Mouse (Mus musculus) gastrocnemius, postnatal 10 days (tissue): ENCODE data around the gene Flrt3. TPM values are rescaled to one million over a fixed set of nuclear protein-coding genes. Genes with fewer than 3 reads are reported as not detected.
A peak's percentile ranks its signal among the peaks of the same experiment; 100 is the strongest.

Experiments used
- DNase-seq: peaks from one replicate; pipeline ENCODE4 v3.0.0; 2021; ENCODE audit warnings: mixed read lengths
- long read RNA-seq, 2 experiments: library from polyadenylated mRNA; stranded (forward); transcript quantifications; one replicate each; pipeline ENCODE4 v2.0.0; 2021
- total RNA-seq, 2 experiments: library from RNA; stranded (reverse); gene quantifications; 2 replicates each; pipeline ENCODE4 v1.2.3; 2021

Gene Flrt3
- 1 to 10 TPM; 2.1 to 2.3 TPM for total RNA-seq
- long read RNA-seq, experiment 1, partial matches to known transcripts: 0 of 3 reads
- long read RNA-seq, experiment 1, other reads (novel, unspliced or antisense): 0 of 3 reads
- long read RNA-seq, experiment 2, partial matches to known transcripts: 0 of 3 reads
- long read RNA-seq, experiment 2, other reads (novel, unspliced or antisense): 1 of 3 reads

DNA sequence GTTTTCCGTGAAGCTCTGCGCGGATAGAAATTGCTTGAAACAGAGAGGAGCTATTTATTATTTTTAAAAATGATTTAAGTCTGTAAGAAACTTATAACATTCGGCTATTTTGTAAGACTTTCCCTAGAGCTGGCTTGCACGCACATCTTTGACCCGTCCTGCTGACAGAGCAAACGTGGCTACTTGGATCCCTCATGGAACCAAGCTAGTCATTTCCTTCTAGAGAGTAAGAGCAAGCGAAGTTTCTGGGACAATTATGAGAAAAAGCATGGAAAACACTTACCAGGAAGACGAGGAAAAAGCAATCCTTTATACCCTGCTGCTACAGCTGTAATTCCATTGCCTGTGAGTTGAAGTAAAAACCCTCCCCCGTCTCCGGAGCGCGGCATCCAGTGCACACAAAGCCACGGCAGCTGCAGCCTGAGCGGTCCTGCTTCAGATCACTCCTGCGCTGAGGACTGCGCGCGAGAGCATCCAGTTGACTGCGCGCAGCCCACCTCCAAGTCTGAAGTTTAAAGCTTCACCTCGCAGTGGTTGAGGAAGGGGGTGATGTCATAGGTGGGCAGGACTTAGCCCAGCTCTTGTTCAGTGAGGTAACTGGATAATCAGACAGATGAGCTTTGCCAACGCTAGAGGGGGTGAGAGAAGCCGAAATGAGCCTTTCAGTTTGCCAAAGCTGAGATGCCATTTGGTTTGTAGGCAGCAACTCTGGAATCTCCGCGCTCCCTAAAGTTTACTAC is at the start of gene Flrt3:
TSS of gene Flrt3 (minus strand) at position 507 of the 740 bp plus-strand sequence.
- DNase-seq: peak; percentile 58

- no peak for DNase-seq
These were observed 46.1 kb upstream of the Flrt3 start for GRCm38 (mm10) chr2:140717407-140717806.

DNA sequence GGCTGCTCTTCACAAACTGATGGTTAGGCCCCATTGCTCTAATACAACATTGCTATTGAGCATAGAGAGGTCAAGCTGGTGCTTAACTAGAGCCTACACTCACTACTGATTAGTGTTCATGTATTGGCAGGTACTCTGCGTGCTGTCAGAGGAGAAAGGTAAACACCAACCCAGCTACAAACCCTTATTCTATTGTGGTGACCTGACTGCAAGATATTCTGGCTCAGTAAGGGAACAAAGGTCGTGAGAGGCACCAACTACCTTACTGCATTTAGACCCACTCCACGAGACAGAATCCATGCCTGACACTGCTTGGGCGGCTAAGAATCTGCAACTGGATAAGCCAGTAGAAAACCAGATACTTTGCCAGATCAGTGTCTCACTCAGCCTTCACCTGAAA is 44.6 kb upstream of the Flrt3 start:
- no peak for DNase-seq

DNA sequence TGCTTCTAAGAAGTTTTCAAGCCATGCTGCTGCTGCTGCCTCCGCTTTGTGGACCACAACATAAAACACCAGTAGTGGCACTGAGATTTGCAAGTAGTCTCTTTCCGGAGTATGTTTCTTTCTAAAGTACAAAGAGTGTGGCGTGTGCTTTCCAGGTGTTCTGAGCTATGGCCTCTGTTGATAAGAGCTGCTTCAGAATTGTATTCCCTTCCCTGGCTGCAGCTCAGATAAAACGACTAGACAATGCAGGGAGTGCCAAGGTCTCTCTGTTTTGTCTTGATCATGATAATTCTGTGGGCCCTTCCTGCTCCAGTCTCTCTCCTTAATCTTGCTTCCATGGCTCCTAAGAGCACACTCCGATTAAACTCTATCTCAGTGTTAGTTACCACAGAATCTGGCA is 36.3 kb upstream of the Flrt3 start:
- DNase-seq: no peak

DNA sequence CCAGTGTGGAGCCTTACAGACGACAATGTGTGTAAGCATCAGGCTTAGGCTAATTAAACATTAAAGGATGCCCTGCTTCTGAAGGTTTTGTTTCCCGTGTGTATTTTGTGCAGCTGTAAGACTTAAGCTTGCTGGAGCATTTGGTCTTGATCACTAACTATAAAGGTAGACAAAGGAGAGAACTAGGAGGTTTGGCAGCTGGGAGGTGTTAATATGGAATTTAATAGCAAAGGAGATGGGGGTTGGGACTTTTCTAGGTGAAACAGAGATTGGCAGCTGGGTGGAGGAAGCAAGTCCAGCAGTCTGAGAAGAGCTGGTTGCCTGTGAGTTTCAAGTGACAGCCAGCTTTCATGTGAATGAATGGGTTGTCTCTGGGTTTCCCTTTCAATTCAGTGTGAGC is 34.0 kb upstream of the Flrt3 start:
- no peak for DNase-seq

DNA sequence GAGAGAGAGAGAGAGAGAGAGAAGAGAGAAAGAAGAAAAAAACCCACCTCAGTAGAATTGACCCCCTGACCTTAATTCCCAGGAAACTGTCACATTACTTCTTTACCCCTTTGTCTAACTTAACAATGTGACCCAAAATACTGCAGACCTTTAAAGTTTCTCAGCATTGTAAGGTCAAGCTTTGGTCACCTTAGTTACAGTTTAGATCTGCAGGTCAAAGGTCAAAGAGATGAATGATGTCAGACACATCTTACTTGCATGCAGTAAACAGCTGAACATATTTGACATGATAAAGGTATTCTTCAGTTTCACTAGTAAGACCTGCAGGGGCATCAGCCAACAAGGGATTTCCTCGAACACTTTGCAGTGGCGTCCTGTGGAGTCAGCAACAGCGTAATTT is 32.9 kb upstream of the Flrt3 start:
- DNase-seq: no peak

DNA sequence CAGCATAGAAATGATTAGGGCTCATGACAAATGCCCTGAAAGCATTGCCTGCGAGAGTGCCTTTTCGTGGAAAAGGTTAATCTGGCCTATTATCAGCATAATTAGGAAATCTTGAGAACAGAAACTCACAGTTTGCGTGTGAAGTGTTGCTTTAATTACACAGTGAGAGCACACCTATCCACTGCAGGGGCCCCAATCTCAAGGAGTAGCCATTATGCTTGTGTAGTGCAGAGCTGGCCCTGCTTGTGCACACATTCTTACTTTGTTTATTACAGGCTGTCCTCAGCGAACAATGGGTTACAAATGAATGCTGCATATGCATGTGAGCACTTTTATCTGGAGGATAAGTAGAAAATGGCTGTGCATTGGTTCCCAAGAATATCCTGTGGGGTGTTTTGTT is 32.1 kb upstream of the Flrt3 start:
- DNase-seq: no peak

GRCm38 (mm10) chr2:140698585-140698984 is 27.3 kb upstream of the Flrt3 start:
- DNase-seq: no peak

GRCm38 (mm10) chr2:140693845-140694244 is 22.6 kb upstream of the Flrt3 start:
- DNase-seq: no peak

GRCm38 (mm10) chr2:140692461-140692860 is 21.2 kb upstream of the Flrt3 start:
- no peak for DNase-seq

GRCm38 (mm10) chr2:140691403-140691802 is 20.1 kb upstream of the Flrt3 start:
- no peak for DNase-seq

DNA sequence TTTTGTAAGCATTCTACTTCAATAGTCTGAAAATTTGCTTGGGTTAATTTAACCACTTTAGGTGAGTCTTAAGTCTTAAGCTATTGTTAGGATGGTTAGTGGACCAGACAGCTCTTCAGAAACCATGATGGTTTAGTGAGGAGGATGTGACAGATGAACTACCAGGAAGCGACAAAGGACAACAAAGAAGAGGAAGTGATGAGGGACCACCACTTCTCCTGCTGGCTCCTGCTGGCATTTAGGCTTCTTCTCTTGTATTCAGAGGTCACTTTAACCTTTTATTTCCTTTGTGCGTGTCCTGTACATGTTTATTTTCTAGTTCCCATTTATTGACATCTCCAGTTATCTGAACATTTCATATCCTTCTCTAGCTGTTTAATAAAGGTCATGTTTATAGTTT is 19.6 kb upstream of the Flrt3 start:
- no peak for DNase-seq

GRCm38 (mm10) chr2:140676728-140677127 is 5.5 kb upstream of the Flrt3 start:
- no peak for DNase-seq

- DNase-seq: no peak
These were observed 2.2 kb upstream of the Flrt3 start for GRCm38 (mm10) chr2:140673466-140673865.

DNA sequence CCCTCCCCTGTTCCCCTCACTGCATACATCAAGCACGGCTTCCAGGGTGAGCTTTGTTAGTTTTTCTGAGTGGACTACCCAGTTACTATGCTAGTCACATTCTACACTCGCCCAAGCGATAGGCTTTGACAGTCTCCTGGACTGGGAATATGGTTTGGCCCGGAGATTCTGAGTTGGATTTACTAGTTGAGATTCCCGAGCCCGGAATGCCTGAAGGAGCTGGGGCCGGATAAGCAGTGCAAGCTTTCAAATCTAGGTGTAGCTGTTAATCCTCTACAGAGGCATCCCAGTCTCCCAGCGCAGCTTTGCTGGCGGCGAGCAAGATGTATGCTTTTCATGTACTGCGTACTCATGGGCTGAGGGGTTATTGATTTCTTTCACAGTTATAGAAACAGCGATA is 812 bp downstream of the Flrt3 start:
- DNase-seq: peak; percentile 10

DNA sequence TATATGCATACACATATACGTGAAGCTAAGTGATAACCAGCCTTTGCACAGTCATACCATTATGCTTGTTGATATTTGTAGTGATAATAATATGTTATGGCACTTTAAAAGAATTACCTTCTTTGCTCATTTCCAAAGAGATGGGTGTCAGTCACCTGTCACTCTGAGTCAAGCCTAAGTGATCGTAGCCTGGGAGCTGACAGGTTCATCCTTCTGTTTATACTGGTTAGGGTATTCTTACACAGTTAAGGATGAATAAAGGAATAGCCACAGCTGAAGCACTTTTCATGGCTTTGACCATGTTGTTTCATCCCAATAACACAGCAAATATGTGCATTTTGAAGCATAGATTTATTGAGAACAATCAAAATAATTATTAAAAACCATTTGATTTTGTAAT is 1.5 kb downstream of the Flrt3 start:
- no peak for DNase-seq

GRCm38 (mm10) chr2:140669081-140669480 is 2.2 kb downstream of the Flrt3 start:
- DNase-seq: no peak

DNA sequence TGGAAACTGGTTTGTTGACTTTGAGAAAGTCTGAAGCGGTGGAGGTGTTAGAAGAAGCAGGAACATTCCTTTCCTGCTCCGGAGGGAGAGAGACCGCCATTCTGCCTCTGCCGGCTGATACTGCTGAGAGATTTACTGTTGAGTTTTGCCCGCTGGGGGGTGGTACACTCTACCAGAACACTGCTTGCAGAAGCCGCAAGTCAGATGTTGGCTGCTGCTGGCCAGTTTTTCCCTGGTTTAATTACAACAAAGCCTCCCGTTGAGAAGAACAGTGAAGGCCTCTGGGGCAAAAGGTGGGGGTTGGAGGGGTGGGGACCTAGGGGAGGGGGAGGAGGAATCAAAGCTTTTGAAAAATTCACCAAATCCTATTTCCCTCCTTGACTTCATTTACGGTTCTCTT is 3.0 kb downstream of the Flrt3 start:
- DNase-seq: peak; percentile 55

- no peak for DNase-seq
These were observed 3.8 kb downstream of the Flrt3 start for GRCm38 (mm10) chr2:140667261-140668047.

DNA sequence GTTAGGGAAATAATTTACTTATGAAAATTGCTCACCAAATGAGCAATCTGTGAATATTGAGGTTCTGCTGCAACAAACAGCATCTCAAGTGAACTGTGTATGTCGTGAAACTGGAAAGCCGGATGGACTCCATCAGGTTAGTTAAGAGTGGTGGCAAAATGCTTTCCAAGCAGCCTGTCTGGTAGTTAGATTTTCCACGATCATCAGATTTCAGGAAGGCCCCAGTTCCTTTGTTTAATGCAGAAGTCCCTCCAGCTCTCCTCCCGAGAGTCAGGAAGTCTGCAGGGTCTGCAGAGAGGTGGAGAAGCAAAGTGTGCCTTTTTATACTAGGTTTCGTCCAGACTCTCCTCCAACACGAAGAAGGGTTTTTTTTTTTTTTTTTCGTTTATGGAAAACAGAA is 4.4 kb downstream of the Flrt3 start:
- no peak for DNase-seq

GRCm38 (mm10) chr2:140664381-140664780 is 6.9 kb downstream of the Flrt3 start:
- no peak for DNase-seq

DNA sequence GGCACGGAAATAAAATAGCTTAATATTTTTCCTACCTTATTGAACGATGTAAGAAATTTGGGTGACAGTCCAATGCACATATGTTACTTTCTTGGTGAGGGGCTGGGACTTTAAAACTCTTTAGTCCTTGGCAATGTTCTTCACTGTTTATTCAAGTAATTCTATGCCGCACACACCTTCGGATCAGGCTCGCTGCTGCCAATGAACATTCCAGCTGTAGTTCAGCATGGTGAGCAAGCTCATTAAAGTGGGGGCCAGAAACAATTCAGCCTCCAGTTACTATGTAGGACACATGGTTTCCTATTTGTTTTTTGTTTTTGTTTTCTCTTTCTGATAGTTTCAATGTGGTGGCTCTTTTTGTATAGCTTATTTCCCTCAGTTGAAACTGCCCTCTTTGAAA is 8.6 kb downstream of the Flrt3 start:
- no peak for DNase-seq

GRCm38 (mm10) chr2:140653978-140654377 is 17.3 kb downstream of the Flrt3 start:
- DNase-seq: no peak
